Mouse (Mus musculus) erythroblast, embryonic 14.5 days (primary cell): ENCODE data around the gene Pole3.

ENCODE experiments used
- GATA1 ChIP-seq: IDR thresholded peaks from 2 replicates; pipeline ENCODE4 v1.6.1; 2012; ENCODE audit warnings: low read length, inconsistent platforms, mixed read lengths
- TAL1 ChIP-seq: IDR thresholded peaks from 3 replicates; pipeline ENCODE4 v1.6.1; 2012; ENCODE audit warnings: low read length, inconsistent platforms, mixed read lengths

- TF ChIP-seq GATA1, result no peak
- no peak for TF ChIP-seq TAL1
Observed at GRCm38 (mm10) chr4:62541802-62542201, 16.9 kb upstream of the Pole3 start.
